Mouse (Mus musculus): Measurements from ENCODE around the gene Bank1.
A peak's percentile ranks its signal among the peaks of the same experiment; 100 is the strongest.

Bank1 gene

GRCm38 (mm10) chr3:136251578-136251977, 74.3 kb downstream of the Bank1 start:
- no peak for DNase-seq

GRCm38 (mm10) chr3:136247331-136247730, 78.5 kb downstream of the Bank1 start:
- no peak for DNase-seq

- DNase-seq = no peak
Observed at GRCm38 (mm10) chr3:136244931-136245330, 80.9 kb downstream of the Bank1 start.

GRCm38 (mm10) chr3:136238790-136239189, 87.1 kb downstream of the Bank1 start:
- DNase-seq = no peak

GRCm38 (mm10) chr3:136233507-136233906, 92.4 kb downstream of the Bank1 start:
- DNase-seq = no peak

GRCm38 (mm10) chr3:136230602-136231151, 95.2 kb downstream of the Bank1 start:
- DNase-seq = no peak

- DNase-seq = no peak
Observed at GRCm38 (mm10) chr3:136189661-136190228, 136.1 kb downstream of the Bank1 start.

GRCm38 (mm10) chr3:136186548-136187113, 139.2 kb downstream of the Bank1 start:
- DNase-seq = no peak

GRCm38 (mm10) chr3:136171631-136172030, 154.2 kb downstream of the Bank1 start:
- no peak for DNase-seq

GRCm38 (mm10) chr3:136168071-136168470, 157.8 kb downstream of the Bank1 start:
- no peak for DNase-seq

GRCm38 (mm10) chr3:136166671-136167070, 159.2 kb downstream of the Bank1 start:
- peak in 1 of 2 experiments; percentile 5 for DNase-seq

- DNase-seq = no peak
Observed at GRCm38 (mm10) chr3:136166033-136166361, 159.9 kb downstream of the Bank1 start.

- DNase-seq = peak; percentile 97
Observed at GRCm38 (mm10) chr3:136165167-136166032, 160.5 kb downstream of the Bank1 start.

GRCm38 (mm10) chr3:136158059-136158458, 167.8 kb downstream of the Bank1 start:
- DNase-seq = no peak

GRCm38 (mm10) chr3:136155555-136155954, 170.3 kb downstream of the Bank1 start:
- DNase-seq = no peak

GRCm38 (mm10) chr3:136150886-136151285, 175.0 kb downstream of the Bank1 start:
- DNase-seq = no peak

- DNase-seq = peak; percentile 24 to 54
Observed at GRCm38 (mm10) chr3:136147166-136147565, 178.7 kb downstream of the Bank1 start.

- peak; percentile 15 to 40 for DNase-seq
Observed at GRCm38 (mm10) chr3:136132013-136132412, 193.9 kb downstream of the Bank1 start.

GRCm38 (mm10) chr3:136115478-136116215, 210.2 kb downstream of the Bank1 start:
- no peak for DNase-seq

GRCm38 (mm10) chr3:136109411-136110139, 216.3 kb downstream of the Bank1 start:
- peak; percentile 47 to 59 for DNase-seq

GRCm38 (mm10) chr3:136106452-136106851, 219.4 kb downstream of the Bank1 start:
- no peak for DNase-seq

- no peak for DNase-seq
Observed at GRCm38 (mm10) chr3:136103339-136103738, 222.5 kb downstream of the Bank1 start.
